Mouse (Mus musculus) stomach, postnatal 0 days (tissue): ENCODE measurements around the gene Ltbp1.

Source experiments
- CTCF ChIP-seq: IDR thresholded peaks from 2 replicates; pipeline ENCODE4 v1.5.1; 2016; ENCODE audit warnings: antibody characterized with exemption, low read depth, mild to moderate bottlenecking, moderate library complexity
- EP300 ChIP-seq: optimal IDR thresholded peaks from 2 replicates; pipeline ENCODE3; 2016; ENCODE audit warnings: antibody characterized with exemption

DNA sequence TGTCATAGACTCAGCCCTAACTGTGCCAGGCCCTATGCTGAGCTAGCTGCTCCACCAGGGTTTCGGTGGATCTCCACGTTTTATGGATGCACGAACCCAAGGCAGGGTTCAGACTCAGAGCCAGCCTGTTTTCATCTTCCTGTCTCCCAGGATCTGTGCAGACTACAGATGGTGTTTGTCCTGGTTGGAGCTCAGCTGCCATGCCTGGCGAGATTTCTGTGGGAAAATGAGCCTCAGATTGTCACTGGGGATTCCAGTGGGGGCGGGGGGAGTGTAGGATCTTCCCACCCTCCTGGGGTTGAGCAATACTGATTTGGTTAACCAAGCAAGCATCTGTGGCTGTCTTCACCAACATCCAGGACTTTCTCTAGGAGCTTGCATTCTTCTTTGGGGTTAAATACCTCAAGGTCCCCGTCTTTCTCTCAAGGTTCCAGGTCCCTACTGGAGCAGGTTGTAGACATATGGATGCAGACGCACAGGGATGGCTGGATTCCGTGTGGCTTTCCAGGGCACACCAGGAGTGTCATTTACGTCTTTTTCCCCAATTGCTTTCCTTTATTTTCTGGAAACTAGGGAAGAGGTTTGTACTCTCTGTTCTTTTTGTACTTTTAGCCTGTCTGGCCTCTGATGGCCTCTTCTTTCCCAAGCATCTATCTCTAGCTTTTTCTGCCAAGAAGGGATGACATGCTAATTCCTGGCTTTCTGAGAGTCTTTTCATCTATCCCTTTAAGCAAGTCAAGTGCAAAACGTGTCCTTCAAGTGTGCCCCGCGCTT is 22.2 kb downstream of the Ltbp1 start:
- TF ChIP-seq CTCF (no peak), EP300 (no peak)
